Mouse (Mus musculus): ENCODE measurements around the gene Spata20. TPM values are rescaled to one million over a fixed set of nuclear protein-coding genes. Genes with fewer than 3 reads are reported as not detected.

The Spata20 gene
- polyA plus RNA-seq, 1 experiment: 0.39 TPM

DNA sequence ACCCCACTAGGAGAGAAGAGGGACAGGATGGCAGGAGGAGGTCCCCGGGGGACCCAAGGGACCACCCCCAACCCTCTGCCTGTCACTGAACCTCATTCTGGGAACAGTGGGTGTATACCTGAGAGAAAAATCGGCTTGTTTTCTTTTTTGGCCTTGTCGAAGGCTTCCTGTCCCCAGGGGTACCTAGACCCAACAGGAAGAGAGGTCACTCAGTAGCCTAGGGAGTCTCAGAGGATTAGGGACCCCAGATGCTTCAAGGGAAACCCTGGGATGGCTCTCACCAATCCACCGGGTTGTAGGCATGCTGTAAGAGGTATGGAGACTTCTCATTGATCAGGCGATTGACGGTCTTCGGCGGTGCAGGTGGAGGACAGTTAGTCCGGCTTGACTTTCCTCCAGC, 1.3 kb downstream of the Spata20 start:
- TF ChIP-seq POLR2A (IDR thresholded peaks at IDR 0.05; ENCODE audit: control insufficient read depth, extremely low read depth, insufficient read depth, low read length, poor library complexity) (no peak), CTCF (IDR thresholded peaks at IDR 0.05; ENCODE audit: borderline replicate concordance, control insufficient read depth, extremely low read depth, insufficient read depth, low read length, poor library complexity) (no peak)
- DNase-seq: no peak
- WGBS: 91% methylated on average over 9 of the region's 9 CpGs
- Histone ChIP-seq H3K27ac (ENCODE audit: control insufficient read depth, insufficient read depth, low read length) (no peak overlapping the region), H3K27me3 (ENCODE audit: control insufficient read depth, insufficient read depth, low read length) (no peaks in the 10 kb centered on the region; the same call in 1 of the 2 replicates), H3K36me3 (ENCODE audit: control insufficient read depth, insufficient read depth, low read length) (no peaks in the 10 kb centered on the region), H3K4me1 (replicated peaks; ENCODE audit: control insufficient read depth, insufficient read depth, low read length) (no peaks in the 10 kb centered on the region), H3K4me3 (ENCODE audit: control insufficient read depth, insufficient read depth, low read length) (no peak overlapping the region)

DNA sequence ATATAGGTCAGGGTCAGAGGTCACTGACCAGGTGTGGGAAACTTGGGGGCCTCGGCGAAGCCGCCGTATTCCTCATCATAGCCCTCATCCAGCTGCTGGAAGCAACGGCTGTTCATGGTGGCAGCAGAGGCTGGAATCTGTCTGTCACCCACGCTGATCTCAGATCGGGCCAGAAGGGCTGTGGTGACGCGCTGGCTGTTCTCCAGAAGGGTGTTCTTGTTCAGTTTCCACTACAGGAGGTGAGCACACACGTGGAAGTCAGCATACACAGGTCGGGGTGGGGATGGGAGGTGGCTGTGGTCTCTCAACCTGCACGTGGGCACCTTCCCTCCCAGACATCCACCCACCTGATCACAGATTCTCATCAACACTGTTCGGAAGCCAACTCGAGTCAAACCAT, 2.1 kb downstream of the Spata20 start:
- WGBS: 72% methylated on average over 14 of the region's 14 CpGs
- Histone ChIP-seq H3K4me3 (ENCODE audit: control insufficient read depth, insufficient read depth, low read length) (no peak overlapping the region), H3K4me1 (replicated peaks; ENCODE audit: control insufficient read depth, insufficient read depth, low read length) (no peaks in the 10 kb centered on the region), H3K27me3 (ENCODE audit: control insufficient read depth, insufficient read depth, low read length) (no peaks in the 10 kb centered on the region; the same call in 1 of the 2 replicates), H3K36me3 (ENCODE audit: control insufficient read depth, insufficient read depth, low read length) (no peaks in the 10 kb centered on the region), H3K27ac (ENCODE audit: control insufficient read depth, insufficient read depth, low read length) (no peak overlapping the region)
- no peak for DNase-seq
- TF ChIP-seq POLR2A (IDR thresholded peaks at IDR 0.05; ENCODE audit: control insufficient read depth, extremely low read depth, insufficient read depth, low read length, poor library complexity) (no peak), CTCF (IDR thresholded peaks at IDR 0.05; ENCODE audit: borderline replicate concordance, control insufficient read depth, extremely low read depth, insufficient read depth, low read length, poor library complexity) (no peak)

DNA sequence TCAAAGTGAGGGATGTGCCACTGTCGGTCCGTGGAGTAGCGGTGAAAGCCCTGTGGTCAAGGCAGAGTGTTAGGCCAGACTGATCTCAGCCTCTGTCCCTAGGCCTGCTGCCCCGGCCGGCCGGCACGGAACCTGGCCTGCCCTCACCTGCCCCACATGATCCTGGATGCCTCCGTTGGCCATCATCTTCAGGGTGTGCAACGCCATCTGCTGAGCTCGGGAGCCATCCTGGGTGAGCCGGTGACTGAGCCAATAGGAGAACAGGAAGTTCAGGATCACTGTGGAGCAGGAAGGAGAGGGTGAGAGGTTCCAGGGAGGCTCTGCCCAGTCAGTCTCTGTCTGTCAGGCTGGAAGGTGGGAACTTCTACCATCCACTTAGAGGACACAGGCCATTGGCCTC, 2.5 kb downstream of the Spata20 start:
- H3K36me3 ChIP-seq (ENCODE audit: control insufficient read depth, insufficient read depth, low read length): no peaks in the 10 kb centered on the region
- H3K4me1 ChIP-seq (replicated peaks; ENCODE audit: control insufficient read depth, insufficient read depth, low read length): no peaks in the 10 kb centered on the region
- WGBS: 94% methylated on average over 11 of the region's 11 CpGs
- no peaks in the 10 kb centered on the region; the same call in 1 of the 2 replicates for H3K27me3 ChIP-seq (ENCODE audit: control insufficient read depth, insufficient read depth, low read length)
- no peak overlapping the region for H3K27ac ChIP-seq (ENCODE audit: control insufficient read depth, insufficient read depth, low read length)
- DNase-seq: no peak
- no peak overlapping the region for H3K4me3 ChIP-seq (ENCODE audit: control insufficient read depth, insufficient read depth, low read length)
- TF ChIP-seq POLR2A (IDR thresholded peaks at IDR 0.05; ENCODE audit: control insufficient read depth, extremely low read depth, insufficient read depth, low read length, poor library complexity): no peak
- TF ChIP-seq CTCF (IDR thresholded peaks at IDR 0.05; ENCODE audit: borderline replicate concordance, control insufficient read depth, extremely low read depth, insufficient read depth, low read length, poor library complexity): no peak

DNA sequence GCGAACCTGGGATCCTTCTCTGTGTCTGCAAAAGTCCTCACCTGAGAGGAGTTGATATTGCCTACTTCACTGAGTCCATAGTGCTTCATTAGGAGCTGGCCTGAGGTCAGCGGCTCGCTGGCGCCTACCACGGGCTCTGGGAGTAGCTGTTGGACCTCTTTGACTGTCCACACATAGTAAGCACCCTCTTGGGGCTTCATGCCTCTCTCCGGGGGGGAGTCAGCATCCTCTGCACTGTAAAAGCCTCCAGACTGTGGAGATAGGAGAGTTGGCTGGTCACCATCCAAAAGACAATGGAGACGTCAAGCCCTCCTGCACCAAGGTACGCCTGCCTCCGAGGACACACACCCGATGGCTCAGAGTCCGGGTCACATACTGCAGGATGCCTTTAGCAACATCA, 3.2 kb downstream of the Spata20 start:
- TF ChIP-seq CTCF (IDR thresholded peaks at IDR 0.05; ENCODE audit: borderline replicate concordance, control insufficient read depth, extremely low read depth, insufficient read depth, low read length, poor library complexity): no peak
- TF ChIP-seq POLR2A (IDR thresholded peaks at IDR 0.05; ENCODE audit: control insufficient read depth, extremely low read depth, insufficient read depth, low read length, poor library complexity): no peak
- Histone ChIP-seq H3K27me3 (ENCODE audit: control insufficient read depth, insufficient read depth, low read length) (no peaks in the 10 kb centered on the region; the same call in 1 of the 2 replicates), H3K4me1 (replicated peaks; ENCODE audit: control insufficient read depth, insufficient read depth, low read length) (no peaks in the 10 kb centered on the region), H3K4me3 (ENCODE audit: control insufficient read depth, insufficient read depth, low read length) (no peak overlapping the region), H3K36me3 (ENCODE audit: control insufficient read depth, insufficient read depth, low read length) (no peaks in the 10 kb centered on the region), H3K27ac (ENCODE audit: control insufficient read depth, insufficient read depth, low read length) (no peak overlapping the region)
- 93% methylated on average over 11 of the region's 11 CpGs for WGBS
- no peak for DNase-seq

DNA sequence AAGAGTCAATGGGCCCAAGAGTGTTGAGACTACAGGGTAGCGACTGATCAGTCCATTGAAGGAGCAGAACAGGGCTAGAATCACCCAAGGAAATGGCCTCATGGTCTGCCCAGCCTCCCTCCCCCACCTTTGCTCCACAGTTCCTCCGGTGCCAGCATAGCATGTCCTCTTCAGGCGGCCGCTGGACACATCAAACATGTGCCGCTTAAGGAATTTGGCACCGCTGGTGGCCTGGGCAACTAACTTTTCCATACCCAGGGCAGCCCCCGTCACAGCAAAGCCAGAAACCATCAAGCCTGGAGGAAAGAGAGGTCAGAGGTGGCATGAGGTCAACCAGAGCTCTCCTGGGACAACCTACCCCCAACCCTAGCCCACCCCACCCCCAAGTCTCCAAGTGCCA, 4.0 kb downstream of the Spata20 start:
- H3K4me1 ChIP-seq (replicated peaks; ENCODE audit: control insufficient read depth, insufficient read depth, low read length): no peaks in the 10 kb centered on the region
- no peak overlapping the region for H3K27ac ChIP-seq (ENCODE audit: control insufficient read depth, insufficient read depth, low read length)
- H3K36me3 ChIP-seq (ENCODE audit: control insufficient read depth, insufficient read depth, low read length): no peaks in the 10 kb centered on the region
- 98% methylated on average over 7 of the region's 7 CpGs for WGBS
- no peak for DNase-seq
- TF ChIP-seq CTCF (IDR thresholded peaks at IDR 0.05; ENCODE audit: borderline replicate concordance, control insufficient read depth, extremely low read depth, insufficient read depth, low read length, poor library complexity) (no peak), POLR2A (IDR thresholded peaks at IDR 0.05; ENCODE audit: control insufficient read depth, extremely low read depth, insufficient read depth, low read length, poor library complexity) (no peak)
- H3K4me3 ChIP-seq (ENCODE audit: control insufficient read depth, insufficient read depth, low read length): no peak overlapping the region
- H3K27me3 ChIP-seq (ENCODE audit: control insufficient read depth, insufficient read depth, low read length): no peaks in the 10 kb centered on the region; the same call in 1 of the 2 replicates

DNA sequence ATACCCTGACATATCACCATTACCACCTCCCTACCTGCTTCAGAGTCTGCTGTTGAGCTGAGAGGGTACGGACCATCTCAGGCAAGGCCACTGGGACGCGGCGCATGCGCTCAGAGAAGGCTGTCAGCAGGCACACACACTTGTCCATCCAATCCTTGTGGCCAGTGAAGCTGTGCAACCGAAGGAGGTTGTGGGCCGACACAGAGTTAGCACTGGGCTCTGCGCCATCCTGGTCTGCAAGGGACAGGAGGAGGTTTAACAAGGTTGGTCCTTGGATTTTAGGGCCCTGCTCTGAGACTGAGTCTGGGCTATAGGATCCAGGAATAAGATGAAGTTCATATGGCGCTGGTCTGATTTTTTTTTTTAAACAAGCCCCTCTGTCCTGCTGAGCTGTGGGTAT, 5.6 kb downstream of the Spata20 start:
- H3K27me3 ChIP-seq (ENCODE audit: control insufficient read depth, insufficient read depth, low read length): peaks cover 5% of the 10 kb centered on the region; the same call in 1 of the 2 replicates

DNA sequence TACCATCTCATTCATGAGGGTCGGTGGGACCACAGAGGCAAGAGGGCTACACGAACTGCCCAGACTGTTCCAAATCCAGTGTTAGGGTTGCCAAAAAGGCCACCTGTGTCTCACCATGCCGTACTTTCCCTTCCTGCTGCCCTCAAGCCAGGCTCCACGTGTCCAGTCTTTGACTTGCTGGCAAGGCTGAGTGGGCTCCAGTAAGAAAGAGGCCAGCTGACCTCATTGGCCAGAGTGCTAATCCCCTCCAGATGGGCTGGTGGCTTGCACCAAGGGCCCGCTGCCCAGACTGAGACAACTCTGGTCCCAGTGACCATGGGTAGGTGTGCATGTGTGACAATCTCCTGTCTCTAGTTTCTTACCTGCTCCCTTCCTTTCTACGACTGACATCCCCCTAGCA, 8.3 kb downstream of the Spata20 start:
- Histone ChIP-seq H3K27me3 (ENCODE audit: control insufficient read depth, insufficient read depth, low read length) (peaks cover 18% of the 10 kb centered on the region), H3K4me3 (ENCODE audit: control insufficient read depth, insufficient read depth, low read length) (no peak overlapping the region), H3K36me3 (ENCODE audit: control insufficient read depth, insufficient read depth, low read length) (no peaks in the 10 kb centered on the region), H3K4me1 (replicated peaks; ENCODE audit: control insufficient read depth, insufficient read depth, low read length) (peaks cover 14% of the 10 kb centered on the region), H3K27ac (ENCODE audit: control insufficient read depth, insufficient read depth, low read length) (no peak overlapping the region)
- WGBS: 76% methylated on average over 6 of the region's 6 CpGs
- TF ChIP-seq POLR2A (IDR thresholded peaks at IDR 0.05; ENCODE audit: control insufficient read depth, extremely low read depth, insufficient read depth, low read length, poor library complexity) (no peak), CTCF (IDR thresholded peaks at IDR 0.05; ENCODE audit: borderline replicate concordance, control insufficient read depth, extremely low read depth, insufficient read depth, low read length, poor library complexity) (no peak)
- no peak for DNase-seq

More for the DNA sequence above, 5.6 kb downstream of the Spata20 start:
- no peak for DNase-seq
- H3K4me1 ChIP-seq (replicated peaks; ENCODE audit: control insufficient read depth, insufficient read depth, low read length): no peaks in the 10 kb centered on the region
- 96% methylated on average over 9 of the region's 9 CpGs for WGBS
- no peak overlapping the region for H3K27ac ChIP-seq (ENCODE audit: control insufficient read depth, insufficient read depth, low read length)
- no peaks in the 10 kb centered on the region for H3K36me3 ChIP-seq (ENCODE audit: control insufficient read depth, insufficient read depth, low read length)
- TF ChIP-seq POLR2A (IDR thresholded peaks at IDR 0.05; ENCODE audit: control insufficient read depth, extremely low read depth, insufficient read depth, low read length, poor library complexity) (no peak), CTCF (IDR thresholded peaks at IDR 0.05; ENCODE audit: borderline replicate concordance, control insufficient read depth, extremely low read depth, insufficient read depth, low read length, poor library complexity) (no peak)
- H3K4me3 ChIP-seq (ENCODE audit: control insufficient read depth, insufficient read depth, low read length): no peak overlapping the region
